Mouse (Mus musculus) thymus, adult 2 months (tissue): ENCODE data around the gene Olfr720. TPM values are rescaled to one million over a fixed set of nuclear protein-coding genes. Genes with fewer than 3 reads are reported as not detected.

ENCODE experiments used
- DNase-seq: peaks from one replicate; pipeline ENCODE4 v3.0.0; 2021
- H3K27ac ChIP-seq: fragments of 200-500 bp; 2 replicates; pipeline ENCODE4 v1.5.1; 2012; ENCODE audit warnings: low read length, control low read depth; ENCODE audit not compliant: control insufficient read depth, insufficient read depth
- H3K27me3 ChIP-seq: fragments of 200-500 bp; 2 replicates; pipeline ENCODE4 v1.6.1; 2012; ENCODE audit warnings: mild to moderate bottlenecking, low read length, moderate library complexity, mixed read lengths; ENCODE audit not compliant: control insufficient read depth, insufficient read depth
- H3K36me3 ChIP-seq: fragments of 200-500 bp; 2 replicates; pipeline ENCODE4 v1.6.1; 2012; ENCODE audit warnings: mild to moderate bottlenecking, low read length, moderate library complexity; ENCODE audit not compliant: control insufficient read depth, insufficient read depth
- H3K4me1 ChIP-seq: fragments of 200-500 bp; replicated peaks from 2 replicates; pipeline ENCODE4 v1.6.1; 2012; ENCODE audit warnings: low read length; ENCODE audit not compliant: control insufficient read depth, insufficient read depth
- H3K4me3 ChIP-seq: fragments of 200-500 bp; 2 replicates; pipeline ENCODE4 v1.5.1; 2012; ENCODE audit warnings: mild to moderate bottlenecking, low read length, control low read depth, moderate library complexity; ENCODE audit not compliant: control insufficient read depth, insufficient read depth
- CTCF ChIP-seq: fragments of 200-500 bp; IDR thresholded peaks from 2 replicates; pipeline ENCODE4 v1.5.1; 2012; ENCODE audit warnings: mild to moderate bottlenecking, control low read depth, low read length, moderate library complexity, borderline replicate concordance; ENCODE audit not compliant: control insufficient read depth, poor library complexity, insufficient read depth; ENCODE audit errors: extremely low read depth
- POLR2A ChIP-seq: fragments of 200-500 bp; IDR thresholded peaks from 2 replicates; pipeline ENCODE4 v1.6.1; 2012; ENCODE audit warnings: mild to moderate bottlenecking, low read length, control low read depth, moderate library complexity; ENCODE audit not compliant: control insufficient read depth, poor library complexity, insufficient read depth; ENCODE audit errors: extremely low read depth
- WGBS: fragments of 180-500 bp; shearing (Covaris S2); methylation state at CpG from one replicate; pipeline ENCODE4 v1.1.7; 2018; 5-methylcytosine and 5-hydroxymethylcytosine counted together
- polyA plus RNA-seq: library from polyadenylated mRNA; depleted of rRNA; stranded (reverse); fragments of >200 nt; gene quantifications from 2 replicates; pipeline ENCODE4 v1.2.3, GENCODE M21; 2012; rRNA removed

Gene Olfr720
- not detected in 2 replicates for polyA plus RNA-seq

- Histone ChIP-seq H3K27me3 (no peaks in the 10 kb centered on the region), H3K27ac (no peak within 1 kb of the TSS), H3K36me3 (no peaks in the 10 kb centered on the region), H3K4me3 (no peak within 1 kb of the TSS), H3K4me1 (no peaks in the 10 kb centered on the region)
- TF ChIP-seq CTCF (no peak), POLR2A (no peak)
- WGBS: 86% methylated on average over 4 of the region's 4 CpGs
- no peak for DNase-seq
These were observed at the start of gene Olfr720 for GRCm38 (mm10) chr14:14186738-14187137. Gene Olfr720, minus strand, starts transcription at chr14:14186838.

Other genes with a start within 250 kb of the Olfr720 start
- 51.1 and 55.1 TPM in 2 replicates for gene Atxn7, start 225.4 kb downstream of the Olfr720 start, polyA plus RNA-seq
- gene Thoc7, start 225.0 kb downstream of the Olfr720 start, polyA plus RNA-seq: 25.0 and 33.4 TPM in 2 replicates
- gene Psmd6, start 65.9 kb downstream of the Olfr720 start, polyA plus RNA-seq: 34.2 and 34.5 TPM in 2 replicates
- not detected in 2 replicates for gene Olfr31, start 136.0 kb upstream of the Olfr720 start, polyA plus RNA-seq
- 53.9 and 69.0 TPM in 2 replicates for gene Il3ra, start 159.4 kb upstream of the Olfr720 start, polyA plus RNA-seq
- gene Olfr721-ps1, start 214.5 kb upstream of the Olfr720 start, polyA plus RNA-seq: not detected in 2 replicates